Mouse (Mus musculus) MEL-GATA-1-ER (cell line): Measurements from ENCODE around the gene Asic2.

ENCODE experiments used
- DNase-seq: peaks from one replicate; pipeline ENCODE4 v3.0.0-alpha.2; 2012; ENCODE audit warnings: low read depth; ENCODE audit errors: extremely low read depth

The Asic2 gene

DNA sequence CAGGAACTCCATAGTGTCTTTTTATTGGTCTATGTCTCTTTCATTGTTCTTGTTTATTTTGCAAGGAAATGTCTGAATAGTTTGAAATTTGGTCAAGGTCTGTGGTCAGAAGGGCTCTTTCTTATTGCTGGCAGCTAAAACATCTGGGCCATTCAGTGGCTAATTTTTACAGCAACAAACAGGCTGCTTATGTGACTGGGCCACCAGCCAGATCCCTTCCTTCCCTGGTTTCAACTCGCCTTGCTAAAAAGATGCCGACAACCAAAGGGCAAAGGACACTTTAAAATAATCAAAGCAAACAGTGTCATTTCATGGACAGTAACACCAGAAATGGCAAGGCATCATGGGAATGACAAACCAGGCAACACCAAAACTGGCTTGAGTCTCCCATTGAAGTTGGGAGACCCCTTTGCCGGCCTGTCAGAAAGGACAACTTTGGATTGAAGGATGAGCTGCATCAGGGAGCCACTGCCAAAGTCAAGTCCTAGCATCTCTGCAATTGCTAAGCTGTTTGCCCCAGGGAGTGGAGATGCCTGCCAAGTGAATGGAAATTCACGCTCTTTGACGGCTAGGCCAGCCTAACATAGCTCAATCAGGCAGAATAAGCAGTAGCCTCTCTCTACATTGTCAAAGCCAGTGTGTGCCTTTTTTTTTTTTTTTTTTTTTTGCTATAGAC, 123.1 kb downstream of the Asic2 start:
- no peak for DNase-seq

DNA sequence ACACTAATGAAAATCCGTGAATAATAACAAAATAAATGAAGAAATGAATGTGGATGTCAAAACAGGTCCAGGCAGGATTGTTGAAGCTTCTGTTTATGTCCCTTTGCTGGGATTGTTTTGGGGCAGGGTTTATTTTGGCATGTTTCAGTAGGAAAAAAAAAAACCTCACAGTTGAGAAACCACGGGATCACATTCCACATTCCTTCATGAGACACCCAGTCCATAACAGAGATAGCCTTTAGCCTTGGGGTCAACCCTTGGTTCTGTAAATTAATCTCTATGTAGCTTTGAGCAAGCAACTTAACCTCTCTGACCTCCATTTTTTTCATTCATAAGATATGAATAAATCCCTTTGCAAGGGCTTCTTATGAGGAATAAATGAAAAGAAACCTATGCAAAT, 127.3 kb downstream of the Asic2 start:
- no peak for DNase-seq

DNA sequence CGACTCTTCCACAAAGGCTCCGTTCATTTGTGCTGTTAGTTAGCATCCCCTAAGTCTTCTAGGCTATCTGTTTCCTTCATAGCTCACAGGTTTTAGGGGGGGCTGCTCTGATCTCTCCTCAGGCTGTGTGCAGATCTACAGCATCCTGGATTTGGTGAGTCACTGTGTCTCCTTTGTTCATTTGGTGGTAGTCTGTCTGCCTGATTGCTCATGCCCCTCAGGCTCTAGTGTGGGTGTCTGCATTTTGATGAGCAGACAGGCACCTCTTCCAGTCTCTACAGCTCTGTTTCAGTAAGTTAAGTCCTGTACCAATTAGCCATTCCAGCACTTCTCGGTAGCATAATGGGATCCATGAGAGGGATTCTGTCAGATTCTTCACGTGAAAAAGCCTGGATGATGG, 129.8 kb downstream of the Asic2 start:
- DNase-seq = no peak

DNA sequence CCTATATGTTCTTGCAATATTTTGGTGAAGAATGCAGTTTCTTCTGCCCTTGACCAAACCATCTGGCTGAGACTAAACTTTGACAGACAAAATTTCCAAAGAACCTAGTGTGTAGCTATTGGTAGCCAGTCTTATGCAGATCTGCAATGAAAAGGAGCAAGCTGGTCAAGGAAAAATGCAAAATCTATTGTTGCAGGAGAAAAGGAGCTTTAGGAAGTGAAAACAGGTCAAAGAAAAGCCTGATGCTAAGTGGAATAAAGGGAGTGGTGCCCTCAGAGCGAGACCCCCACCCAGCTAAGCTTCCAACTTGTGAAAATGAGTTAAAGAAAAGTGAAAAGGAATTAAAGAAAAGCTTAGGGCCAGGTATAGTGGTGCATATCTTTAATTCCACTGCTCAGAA, 135.9 kb downstream of the Asic2 start:
- DNase-seq = no peak

DNA sequence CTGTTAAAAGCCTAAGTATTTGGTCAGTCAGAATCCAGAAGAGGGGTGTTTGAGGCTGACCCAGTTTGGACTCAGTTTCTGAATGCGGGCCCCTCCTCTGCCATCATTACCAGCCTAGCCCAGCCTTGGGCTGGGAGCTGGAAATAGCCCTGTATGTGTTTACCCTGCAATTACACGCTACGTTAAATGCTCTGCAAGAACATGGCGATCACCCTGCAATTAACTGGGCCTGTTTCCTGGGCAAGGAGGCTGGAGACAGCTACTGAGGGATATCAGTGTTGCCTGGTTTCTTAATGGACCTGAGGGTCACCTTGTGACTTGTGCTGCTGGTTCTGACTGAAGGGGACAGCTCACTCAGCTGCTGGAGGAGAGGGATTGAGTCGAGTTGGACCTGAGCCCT, 151.7 kb downstream of the Asic2 start:
- DNase-seq = no peak

DNA sequence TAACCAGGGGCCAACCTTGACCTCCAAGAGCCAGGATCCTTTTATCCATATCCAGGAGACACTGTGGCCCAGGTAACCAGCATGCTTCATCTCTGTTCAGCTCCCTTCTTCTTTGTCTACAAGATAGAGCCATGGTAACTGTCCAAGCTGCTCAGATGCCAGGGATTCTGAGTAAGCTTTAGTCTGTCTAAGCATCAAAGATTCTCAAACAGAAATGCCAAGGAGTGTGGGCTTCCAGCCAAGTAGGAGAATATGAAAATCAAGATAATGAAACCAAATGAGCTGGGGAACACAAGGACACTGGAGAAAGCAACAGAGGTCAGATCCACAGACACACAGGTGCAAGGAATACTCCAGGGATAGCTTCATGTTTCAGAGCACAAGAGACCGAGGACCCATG, 153.4 kb downstream of the Asic2 start:
- DNase-seq = no peak

DNA sequence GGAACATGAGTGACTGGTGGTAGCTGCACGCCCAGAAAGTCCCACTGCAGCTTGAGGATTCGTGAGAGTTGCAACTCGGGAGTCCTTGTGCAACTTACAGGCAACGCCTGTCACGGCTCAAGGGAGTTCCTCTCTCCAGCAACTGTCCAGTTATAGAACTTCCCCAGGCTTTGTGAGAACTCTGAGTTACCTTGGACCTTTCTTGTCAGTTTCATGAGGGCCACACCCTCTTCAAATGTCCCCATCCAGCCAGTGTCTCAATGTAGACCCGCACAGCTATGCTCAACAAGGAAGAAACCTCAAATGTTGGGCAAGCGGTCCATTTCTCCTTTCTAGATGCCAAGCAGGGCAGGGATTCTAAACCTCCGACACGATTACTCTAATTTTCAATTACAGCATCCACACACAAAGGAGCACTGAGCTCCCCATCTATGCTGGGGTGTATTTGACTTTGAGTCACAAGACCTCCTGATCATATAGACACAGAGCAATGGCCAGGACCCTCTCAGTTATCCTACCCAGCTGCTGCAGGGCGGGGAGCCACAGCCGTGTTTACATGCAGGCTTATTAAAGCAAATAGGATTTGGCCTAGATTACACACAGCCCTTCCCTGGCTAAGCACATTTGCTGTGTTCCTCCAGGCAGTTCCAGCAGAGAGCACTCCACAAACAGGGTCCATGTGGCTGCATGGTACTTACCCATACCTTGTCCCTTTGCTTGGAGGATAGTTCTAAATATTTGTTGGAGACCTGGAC, 161.2 kb downstream of the Asic2 start:
- no peak for DNase-seq

DNA sequence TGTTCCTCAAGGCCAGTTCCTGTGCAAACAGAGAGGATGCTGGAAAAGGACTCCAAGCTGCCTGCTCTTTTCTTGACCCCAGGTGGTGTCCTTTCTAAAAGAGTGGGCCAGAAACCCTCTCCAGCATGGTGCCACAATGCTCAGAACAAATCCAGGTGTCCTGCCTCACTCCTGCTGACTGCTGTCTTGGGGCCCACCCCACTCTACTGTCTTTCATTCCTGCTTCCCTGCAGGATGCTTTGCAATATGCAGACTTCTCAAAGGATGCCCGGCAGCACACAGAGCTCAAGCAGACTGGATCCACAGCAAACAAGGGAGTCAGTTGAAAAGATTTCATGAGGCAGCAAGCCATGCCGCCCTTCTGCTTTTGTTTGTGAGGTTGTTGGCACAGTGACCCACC, 164.7 kb downstream of the Asic2 start:
- DNase-seq = no peak

DNA sequence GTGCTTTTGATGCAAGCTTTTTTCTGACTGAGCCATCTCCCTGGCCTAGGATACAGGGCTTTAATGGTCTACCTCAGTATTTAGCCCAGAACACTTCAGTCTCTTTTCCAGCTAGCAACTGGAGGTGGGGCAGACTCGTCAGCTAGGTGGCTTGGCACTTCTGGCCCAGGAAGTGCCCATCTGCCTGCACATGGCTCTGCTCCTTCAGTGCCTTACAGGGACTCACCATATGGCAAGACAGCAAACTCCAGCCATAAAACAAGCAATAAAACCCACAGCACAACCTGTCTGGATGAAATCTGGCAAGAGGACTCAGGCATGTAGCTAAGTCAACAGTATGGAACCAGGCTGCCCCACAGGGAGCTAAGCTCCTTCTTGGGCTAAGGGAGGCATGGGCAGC, 165.6 kb downstream of the Asic2 start:
- DNase-seq = no peak

DNA sequence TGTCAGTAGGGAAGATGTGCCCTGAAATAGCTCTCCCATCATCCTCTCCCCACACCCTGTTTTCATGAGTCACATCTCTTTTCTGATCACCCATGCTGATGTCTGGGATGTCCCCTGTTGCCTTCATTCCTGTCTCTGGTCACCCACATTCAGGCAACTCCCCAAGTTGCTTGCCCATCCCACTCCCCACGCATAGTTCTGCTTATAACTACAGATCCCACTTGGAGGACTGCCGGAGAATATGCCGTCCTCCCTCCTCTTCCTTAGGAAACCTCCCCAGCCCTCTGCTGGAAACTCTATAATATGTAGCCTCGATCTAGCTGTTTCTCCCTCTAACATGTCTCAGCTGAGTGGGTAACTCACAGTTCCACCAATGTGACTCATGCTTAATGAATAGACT, 167.4 kb downstream of the Asic2 start:
- no peak for DNase-seq

DNA sequence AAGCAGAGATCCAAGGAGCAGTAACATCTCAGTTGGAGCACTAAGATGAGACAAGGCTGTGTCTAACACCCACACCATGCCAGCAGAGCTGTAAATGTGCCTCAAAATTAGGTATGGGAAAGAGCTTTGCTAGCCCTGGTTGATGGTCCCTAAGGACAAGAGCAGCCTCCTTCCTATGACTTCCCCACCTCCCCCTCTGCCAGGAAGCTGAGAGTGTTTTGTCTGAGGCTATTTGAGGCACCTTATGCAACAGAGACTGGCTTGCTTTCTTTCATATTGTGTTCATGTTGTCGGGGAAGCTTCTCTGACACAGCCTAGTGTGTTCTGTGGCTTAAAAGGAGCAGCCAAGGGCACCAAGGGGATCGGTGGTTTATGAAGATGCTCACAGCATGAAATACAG, 174.7 kb downstream of the Asic2 start:
- DNase-seq = no peak

DNA sequence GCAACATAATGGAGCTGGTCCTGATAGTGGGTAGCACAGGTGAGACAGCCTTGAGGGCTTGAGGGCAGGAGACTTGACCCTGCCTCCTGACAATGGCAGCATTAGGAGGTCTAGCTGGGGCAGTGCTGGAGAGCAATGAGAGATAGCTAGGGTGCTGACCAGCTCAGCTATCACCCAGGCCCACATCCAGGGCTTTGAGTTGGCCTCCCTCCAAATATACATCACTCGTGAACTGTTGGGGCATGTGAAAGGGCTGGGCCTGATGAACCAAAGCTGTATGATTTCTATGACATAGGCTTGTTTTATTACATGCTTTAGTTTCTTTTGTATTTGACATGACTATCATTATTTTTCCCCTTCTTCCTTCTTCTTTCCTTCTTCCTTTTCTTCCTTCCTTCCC, 176.7 kb downstream of the Asic2 start:
- DNase-seq = no peak

DNA sequence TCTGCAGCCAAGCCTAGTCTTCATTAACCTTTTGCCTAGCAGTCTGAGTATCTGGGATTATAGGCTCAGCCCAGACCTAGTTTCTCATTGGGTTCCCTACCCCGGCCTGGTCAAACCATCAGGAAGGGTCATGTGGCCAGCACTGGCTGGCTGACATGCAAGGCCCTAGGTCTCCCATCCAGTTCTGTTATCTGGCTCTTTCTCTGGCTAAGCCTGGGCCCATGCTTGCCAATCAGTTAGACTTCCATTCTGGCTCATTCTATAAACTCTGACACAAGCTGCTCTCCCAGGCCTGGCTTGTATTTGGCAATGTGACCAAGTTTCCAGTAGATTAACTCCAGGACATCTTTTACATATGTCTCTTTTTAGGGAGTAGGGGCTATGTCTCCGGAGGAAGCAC, 187.7 kb downstream of the Asic2 start:
- DNase-seq = no peak

DNA sequence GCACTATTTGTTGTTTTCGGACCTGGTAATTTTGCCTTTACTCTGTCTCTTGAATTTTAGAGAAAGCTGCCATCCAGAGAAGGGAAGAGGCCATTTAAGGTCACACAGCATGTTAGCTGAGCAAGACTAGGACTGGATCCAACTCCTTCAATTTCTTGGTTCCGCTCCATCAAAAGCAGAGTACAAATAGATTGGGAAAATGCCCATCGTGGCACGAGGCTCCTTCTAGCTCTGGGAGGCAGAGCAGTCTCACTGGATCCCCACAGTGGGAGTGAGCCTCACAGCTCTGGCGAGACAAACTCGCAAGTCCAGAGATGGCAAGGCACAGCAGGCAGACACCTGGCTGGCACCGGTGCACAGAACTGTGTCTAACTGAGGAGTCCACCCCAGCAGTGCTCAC, 188.4 kb downstream of the Asic2 start:
- no peak for DNase-seq

DNA sequence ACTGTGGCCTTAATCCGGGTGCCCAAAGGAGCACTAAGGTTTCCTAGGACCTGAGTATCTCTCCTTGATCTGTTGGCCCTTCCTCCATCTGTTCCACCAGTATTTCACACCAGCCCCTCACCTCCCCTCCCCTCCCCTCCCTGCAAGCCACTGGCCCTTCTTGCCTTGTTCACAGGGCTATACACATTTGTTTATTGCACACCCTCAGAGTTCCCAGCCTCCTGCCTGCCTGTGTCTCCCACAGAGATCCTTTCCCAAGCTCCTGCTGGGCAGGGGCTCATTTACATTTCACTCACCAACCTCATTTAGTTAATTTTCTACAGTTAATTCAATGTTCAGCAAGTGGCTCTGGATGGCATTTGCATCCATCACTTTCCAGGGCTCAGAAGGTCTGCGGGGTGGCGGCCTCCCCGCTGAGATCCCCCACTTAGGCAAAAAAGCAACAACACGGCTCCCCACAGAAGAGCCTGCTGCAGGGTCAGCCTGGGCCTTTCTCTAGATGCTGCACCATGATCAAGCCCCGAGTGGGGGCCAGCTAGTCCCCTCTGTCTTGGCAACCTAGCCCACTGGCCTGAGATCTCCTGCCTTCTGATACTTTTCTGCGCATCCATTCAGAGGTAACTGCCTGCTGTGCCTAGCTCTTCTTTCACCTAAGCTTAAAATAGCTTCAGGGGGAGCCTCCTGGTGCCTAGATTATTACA, 196.9 kb downstream of the Asic2 start:
- DNase-seq = no peak

DNA sequence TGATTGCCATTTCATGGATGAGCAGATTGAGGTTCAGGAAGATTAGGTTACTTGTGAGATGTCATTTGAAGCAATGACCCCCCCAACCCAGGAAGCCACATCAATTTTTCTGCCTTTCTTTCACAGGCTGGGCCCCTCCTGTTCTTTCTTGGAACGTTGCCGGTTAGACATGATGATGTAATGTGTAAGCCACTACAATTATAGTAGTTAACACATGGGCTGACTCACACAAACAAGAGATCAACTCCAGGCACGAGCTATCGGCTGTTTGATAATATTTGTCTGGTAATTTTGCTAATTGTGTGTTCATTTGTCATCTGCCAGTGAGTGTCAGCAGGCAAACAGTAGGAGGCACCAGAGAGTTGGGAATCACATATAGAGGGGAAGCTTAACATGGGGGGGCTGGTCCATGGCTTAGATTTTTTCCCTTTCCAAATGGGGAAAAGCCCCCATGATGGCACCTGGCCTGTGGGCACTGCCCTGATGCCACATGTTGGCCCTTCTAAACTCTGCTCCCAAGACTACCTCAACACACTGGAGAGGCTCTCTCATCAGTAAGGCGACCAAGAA, 198.5 kb downstream of the Asic2 start:
- no peak for DNase-seq

DNA sequence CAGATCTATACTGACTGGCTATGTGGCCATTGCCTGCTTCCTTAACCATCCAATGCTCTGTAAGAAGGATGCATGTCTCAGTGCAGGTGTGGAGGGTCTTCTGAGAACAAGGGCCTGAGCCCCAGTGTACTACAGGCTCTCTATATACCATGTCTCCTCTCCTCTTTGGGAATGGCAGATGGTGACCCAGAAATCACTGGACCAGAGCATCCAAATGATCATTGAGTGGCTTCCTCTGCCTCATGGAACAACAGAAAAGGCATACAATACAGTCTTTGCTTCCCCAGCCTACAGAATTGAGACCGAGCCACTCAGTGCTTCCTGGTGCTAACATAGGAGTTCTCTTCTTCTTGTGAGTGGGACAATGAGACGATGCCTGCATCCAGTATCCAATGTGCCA, 200.0 kb downstream of the Asic2 start:
- DNase-seq = no peak

DNA sequence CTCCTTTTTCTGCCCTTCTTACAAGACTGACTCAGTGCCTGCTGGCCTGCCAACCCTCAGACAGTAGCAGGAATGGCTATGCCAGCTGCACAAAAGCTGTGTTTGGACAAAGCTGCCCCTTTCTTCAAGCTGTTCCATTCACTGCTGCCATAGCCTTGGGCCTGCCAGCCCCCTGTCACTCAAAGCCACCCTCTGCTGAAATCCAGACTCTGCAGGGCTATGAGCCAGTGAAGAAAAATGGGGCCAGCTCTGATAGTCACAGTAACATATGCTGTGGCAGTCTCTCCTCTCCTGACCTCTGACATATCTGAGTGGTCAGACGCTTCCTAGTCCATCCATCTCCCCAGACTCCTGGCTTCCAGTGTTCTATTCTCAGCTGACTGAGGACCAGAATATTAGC, 200.5 kb downstream of the Asic2 start:
- no peak for DNase-seq

DNA sequence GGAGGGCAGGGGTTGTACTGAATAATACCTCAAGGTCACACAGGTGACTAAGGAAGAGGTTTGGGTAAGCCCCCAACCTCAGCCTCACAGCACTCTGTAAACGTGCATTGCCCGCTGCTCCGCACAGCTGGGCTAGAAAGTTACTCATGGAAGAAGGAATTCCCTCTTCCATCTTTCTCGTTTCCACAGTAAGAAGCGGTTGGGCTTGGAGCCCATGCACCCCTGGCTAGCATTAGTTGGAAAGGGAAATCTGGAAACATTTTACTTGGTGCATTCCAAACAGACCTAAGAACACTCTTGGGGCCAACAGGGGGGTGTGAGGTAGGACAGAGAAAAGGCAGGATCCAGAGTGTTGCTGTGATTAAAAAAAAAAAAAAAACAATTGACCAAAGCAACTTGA, 203.0 kb downstream of the Asic2 start:
- no peak for DNase-seq

DNA sequence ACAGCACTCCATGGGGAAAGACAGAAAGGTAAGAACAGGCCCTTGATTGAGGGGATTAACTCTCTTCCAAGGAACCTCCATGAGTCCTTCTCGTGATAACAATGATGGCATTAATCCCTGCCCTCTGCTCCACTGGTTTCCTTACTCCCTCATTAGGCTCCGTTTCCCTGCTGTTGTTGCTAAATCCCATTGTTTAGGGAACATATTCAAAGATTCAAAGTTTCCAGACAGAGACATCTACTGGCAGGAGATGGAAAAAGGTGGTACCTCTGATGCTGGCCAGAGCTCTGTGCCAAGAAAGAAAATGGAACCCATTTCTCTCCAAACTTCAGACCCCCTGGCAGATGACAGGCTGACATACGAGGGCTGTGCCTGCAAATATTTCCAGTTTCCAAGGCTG, 203.5 kb downstream of the Asic2 start:
- DNase-seq = no peak

DNA sequence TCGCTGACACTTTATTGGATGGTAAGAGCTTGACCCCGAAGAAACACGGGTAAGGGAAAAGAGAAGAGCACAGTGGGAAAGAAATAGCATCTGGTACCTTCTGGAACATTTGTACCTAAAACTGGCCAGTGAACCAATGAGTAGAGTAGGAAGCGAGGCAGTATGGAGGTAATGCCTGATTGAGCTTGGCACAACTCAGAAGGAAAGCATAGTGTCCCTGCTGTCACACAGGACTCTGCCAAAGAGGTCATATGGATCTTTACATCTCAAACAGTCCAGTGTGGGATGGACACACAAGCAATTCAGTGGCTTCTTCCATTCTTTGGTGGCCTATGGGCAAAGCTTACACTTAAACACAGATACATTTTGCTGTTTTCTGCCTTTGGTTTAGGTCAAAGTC, 211.0 kb downstream of the Asic2 start:
- no peak for DNase-seq

DNA sequence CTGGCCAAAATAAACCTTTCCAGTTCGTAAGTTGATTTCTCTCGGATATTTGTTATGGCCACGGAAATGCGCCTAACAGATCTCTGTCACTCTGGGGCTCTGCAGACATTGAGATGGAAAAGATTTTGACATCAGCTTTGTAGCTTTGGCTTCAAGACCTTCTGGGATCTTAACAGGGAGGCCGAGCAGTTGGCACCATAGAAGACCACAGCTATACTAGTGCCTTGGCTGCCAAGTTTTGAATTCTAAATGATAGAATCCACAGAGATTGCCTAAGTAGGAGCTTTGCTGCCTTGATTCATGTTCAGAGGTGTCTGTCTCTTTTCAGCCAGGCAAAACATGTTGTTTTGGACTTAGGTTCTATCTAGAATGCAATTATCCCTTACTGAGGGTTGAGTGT, 217.4 kb downstream of the Asic2 start:
- no peak for DNase-seq
